Mouse (Mus musculus) kidney, adult 2 months (tissue): ENCODE measurements at regions not wholly inside any gene's neighbourhood (a gene's known extent, or its start where the extent isn't known, plus 50 kb on each side); places are given as distances from the start of the nearest gene placed in this dataset.

Experiments
- DNase-seq: peaks from one replicate; pipeline ENCODE4 v3.0.0; 2021
- H3K27ac ChIP-seq: fragments of 200-500 bp; 2 replicates; pipeline ENCODE4 v1.5.1; 2012; ENCODE audit warnings: low read depth, low read length, control low read depth, inconsistent platforms; ENCODE audit not compliant: insufficient read depth
- H3K27me3 ChIP-seq: fragments of 200-500 bp; replicated peaks from 2 replicates; pipeline ENCODE4 v1.6.1; 2012; ENCODE audit warnings: mild to moderate bottlenecking, moderate library complexity, low read length, inconsistent platforms; ENCODE audit not compliant: control insufficient read depth, insufficient read depth
- H3K36me3 ChIP-seq: fragments of 200-500 bp; 2 replicates; pipeline ENCODE4 v1.6.1; 2012; ENCODE audit warnings: mild to moderate bottlenecking, moderate library complexity, low read length, inconsistent platforms; ENCODE audit not compliant: control insufficient read depth, insufficient read depth
- H3K4me1 ChIP-seq: fragments of 200-500 bp; 2 replicates; pipeline ENCODE4 v1.6.1; 2011; ENCODE audit warnings: low read length; ENCODE audit not compliant: control insufficient read depth, insufficient read depth
- H3K4me3 ChIP-seq: fragments of 200-500 bp; 2 replicates; pipeline ENCODE4 v1.5.1; 2011; ENCODE audit warnings: mild to moderate bottlenecking, low read depth, low read length, control low read depth; ENCODE audit not compliant: insufficient read depth
- CTCF ChIP-seq: fragments of 200-500 bp; conservative IDR thresholded peaks from 2 replicates; pipeline ENCODE4 v1.5.1; 2011; ENCODE audit warnings: low read depth, mild to moderate bottlenecking, control low read depth, low read length, moderate library complexity, mixed read lengths; ENCODE audit not compliant: insufficient read depth, insufficient read length
- POLR2A ChIP-seq: fragments of 200-500 bp; IDR thresholded peaks from one replicate; pipeline ENCODE4 v1.6.1; 2011; ENCODE audit warnings: low read depth, low read length, control low read depth
- WGBS: fragments of 180-500 bp; shearing (Covaris S2); methylation state at CpG from one replicate; pipeline ENCODE4 v1.1.7; 2018; 5-methylcytosine and 5-hydroxymethylcytosine counted together

DNA sequence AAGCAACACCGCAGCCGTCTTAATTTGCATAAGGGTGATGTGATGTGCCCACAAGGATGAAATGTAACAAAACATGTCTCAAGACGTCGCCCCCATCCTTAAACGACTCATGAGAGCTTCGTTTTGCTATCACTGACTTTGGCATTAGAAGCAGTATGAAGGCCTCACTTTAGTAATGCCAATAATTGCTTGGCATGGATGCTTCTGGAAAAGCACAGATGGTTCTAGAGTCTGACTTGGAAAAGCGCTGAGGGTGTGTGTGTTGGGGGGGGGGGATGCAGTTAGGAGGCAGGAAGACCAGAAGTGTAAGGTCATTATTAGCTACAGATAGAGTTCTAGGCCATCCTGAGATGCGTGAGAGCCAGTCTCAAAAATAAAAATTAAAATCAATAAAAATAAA is 308.3 kb upstream of the Jarid2 start:
- no peak overlapping the region for H3K4me3 ChIP-seq
- H3K36me3 ChIP-seq = no peaks in the 10 kb centered on the region
- TF ChIP-seq CTCF = no peak
- no peak for TF ChIP-seq POLR2A
- DNase-seq = no peak
- H3K27me3 ChIP-seq = no peaks in the 10 kb centered on the region
- WGBS = 90% methylated on average over 8 of the region's 8 CpGs
- H3K27ac ChIP-seq = peak overlapping the region; percentile 90
- H3K4me1 ChIP-seq = peaks cover 44% of the 10 kb centered on the region

DNA sequence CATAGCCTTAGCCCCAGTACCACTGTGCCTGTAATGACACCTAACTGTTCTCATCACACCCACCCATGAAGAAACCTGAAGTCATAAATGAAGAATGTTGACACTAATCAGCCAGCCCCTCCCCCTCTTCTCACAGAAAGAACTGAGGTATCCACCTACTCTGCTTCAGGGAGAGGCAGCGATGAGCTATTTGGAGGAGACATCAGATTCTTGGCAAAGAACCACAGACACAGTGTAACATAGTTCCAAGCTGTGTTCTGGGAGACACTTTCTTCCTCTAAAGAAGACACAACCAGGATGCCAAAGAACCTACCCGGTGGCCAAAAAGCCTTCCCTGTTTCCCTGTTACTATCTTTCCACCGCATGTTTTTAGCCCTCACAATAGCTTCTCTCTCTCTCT is 307.8 kb upstream of the Jarid2 start:
- 58% methylated on average over 3 of the region's 3 CpGs for WGBS
- DNase-seq = no peak
- no peak overlapping the region for H3K4me3 ChIP-seq
- H3K27me3 ChIP-seq = no peaks in the 10 kb centered on the region
- no peak overlapping the region for H3K27ac ChIP-seq
- no peaks in the 10 kb centered on the region for H3K36me3 ChIP-seq
- peaks cover 42% of the 10 kb centered on the region for H3K4me1 ChIP-seq
- no peak for TF ChIP-seq CTCF
- TF ChIP-seq POLR2A = no peak

DNA sequence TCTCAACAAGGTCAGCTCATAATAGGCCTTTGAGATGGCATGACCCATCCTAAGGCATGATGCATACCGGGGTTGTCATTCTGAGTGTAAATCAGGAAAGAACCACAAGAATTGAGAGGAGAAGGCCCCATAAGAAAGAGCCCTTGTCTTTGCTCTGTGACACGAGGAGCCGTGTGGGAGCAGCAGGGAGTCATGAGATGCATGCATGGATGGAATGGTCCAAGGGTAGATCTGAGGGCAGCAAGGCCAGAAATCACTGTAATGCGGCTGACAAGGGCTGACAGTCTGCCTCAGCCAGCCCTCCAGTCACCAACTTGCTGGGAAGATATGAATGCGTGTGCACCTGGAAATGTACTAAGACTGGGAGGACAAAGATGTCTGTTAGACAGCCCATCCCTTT is 307.4 kb upstream of the Jarid2 start:
- H3K4me1 ChIP-seq = peaks cover 42% of the 10 kb centered on the region

DNA sequence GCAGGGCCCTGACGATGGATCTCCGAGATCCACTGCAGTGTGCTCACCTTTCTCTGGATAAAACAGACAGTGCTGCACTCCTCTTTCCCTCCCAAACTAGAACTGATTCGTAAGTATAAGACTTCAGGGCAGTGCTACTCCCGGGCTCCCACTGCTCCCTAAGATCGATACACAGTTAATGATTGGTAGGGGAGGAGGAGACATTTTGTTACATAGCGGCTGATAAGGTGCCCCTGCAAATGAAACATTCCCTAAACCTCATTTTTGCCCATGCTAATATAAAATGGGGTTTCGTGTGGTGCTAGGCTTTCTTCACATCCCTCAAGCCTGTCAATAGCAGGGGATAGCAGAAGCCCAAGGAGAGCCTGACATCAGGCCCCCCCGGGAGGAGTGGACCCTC is 298.8 kb upstream of the Jarid2 start:
- no peak for DNase-seq

More for the DNA sequence above, 307.4 kb upstream of the Jarid2 start:
- Histone ChIP-seq H3K27ac (no peak overlapping the region), H3K27me3 (no peaks in the 10 kb centered on the region), H3K36me3 (no peaks in the 10 kb centered on the region), H3K4me3 (no peak overlapping the region)
- WGBS = 72% methylated on average over 5 of the region's 5 CpGs
- TF ChIP-seq CTCF (no peak), POLR2A (no peak)
- DNase-seq = no peak

GRCm38 (mm10) chr13:44437709-44438108 is 291.6 kb upstream of the Jarid2 start:
- H3K36me3 ChIP-seq = no peaks in the 10 kb centered on the region
- DNase-seq = peak; percentile 78
- 47% methylated on average over 1 of the region's 1 CpGs for WGBS
- no peak overlapping the region for H3K4me3 ChIP-seq
- H3K27me3 ChIP-seq = no peaks in the 10 kb centered on the region
- peaks cover 2% of the 10 kb centered on the region; the same call in 1 of the 2 replicates for H3K4me1 ChIP-seq
- no peak for TF ChIP-seq CTCF
- TF ChIP-seq POLR2A = no peak
- no peak overlapping the region for H3K27ac ChIP-seq

More for the DNA sequence above, 298.8 kb upstream of the Jarid2 start:
- Histone ChIP-seq H3K27ac (no peak overlapping the region), H3K36me3 (no peaks in the 10 kb centered on the region), H3K4me1 (peaks cover 3% of the 10 kb centered on the region; the same call in 1 of the 2 replicates), H3K27me3 (no peaks in the 10 kb centered on the region), H3K4me3 (no peak overlapping the region)
- TF ChIP-seq CTCF = no peak
- TF ChIP-seq POLR2A = no peak
- 89% methylated on average over 8 of the region's 8 CpGs for WGBS

- no peaks in the 10 kb centered on the region for H3K27me3 ChIP-seq
- peak overlapping the region; percentile 59; the same call in 1 of the 2 replicates for H3K27ac ChIP-seq
- 73% methylated on average over 3 of the region's 3 CpGs for WGBS
- TF ChIP-seq CTCF (no peak), POLR2A (no peak)
- no peaks in the 10 kb centered on the region for H3K36me3 ChIP-seq
- peaks cover 2% of the 10 kb centered on the region; the same call in 1 of the 2 replicates for H3K4me1 ChIP-seq
- peak; percentile 69 for DNase-seq
- no peak overlapping the region for H3K4me3 ChIP-seq
Observed at GRCm38 (mm10) chr13:44441061-44441460, 288.2 kb upstream of the Jarid2 start.

- Histone ChIP-seq H3K4me3 (no peak overlapping the region), H3K27ac (peak overlapping the region; percentile 88), H3K36me3 (no peaks in the 10 kb centered on the region), H3K4me1 (peaks cover 26% of the 10 kb centered on the region), H3K27me3 (no peaks in the 10 kb centered on the region)
- no peak for TF ChIP-seq POLR2A
- TF ChIP-seq CTCF = no peak
- DNase-seq = peak; percentile 97
- 13% methylated on average over 1 of the region's 1 CpGs for WGBS
Observed at GRCm38 (mm10) chr13:44449216-44449830, 280.0 kb upstream of the Jarid2 start.
